Mouse (Mus musculus): Measurements from ENCODE around the gene Apip.

The Apip gene

DNA sequence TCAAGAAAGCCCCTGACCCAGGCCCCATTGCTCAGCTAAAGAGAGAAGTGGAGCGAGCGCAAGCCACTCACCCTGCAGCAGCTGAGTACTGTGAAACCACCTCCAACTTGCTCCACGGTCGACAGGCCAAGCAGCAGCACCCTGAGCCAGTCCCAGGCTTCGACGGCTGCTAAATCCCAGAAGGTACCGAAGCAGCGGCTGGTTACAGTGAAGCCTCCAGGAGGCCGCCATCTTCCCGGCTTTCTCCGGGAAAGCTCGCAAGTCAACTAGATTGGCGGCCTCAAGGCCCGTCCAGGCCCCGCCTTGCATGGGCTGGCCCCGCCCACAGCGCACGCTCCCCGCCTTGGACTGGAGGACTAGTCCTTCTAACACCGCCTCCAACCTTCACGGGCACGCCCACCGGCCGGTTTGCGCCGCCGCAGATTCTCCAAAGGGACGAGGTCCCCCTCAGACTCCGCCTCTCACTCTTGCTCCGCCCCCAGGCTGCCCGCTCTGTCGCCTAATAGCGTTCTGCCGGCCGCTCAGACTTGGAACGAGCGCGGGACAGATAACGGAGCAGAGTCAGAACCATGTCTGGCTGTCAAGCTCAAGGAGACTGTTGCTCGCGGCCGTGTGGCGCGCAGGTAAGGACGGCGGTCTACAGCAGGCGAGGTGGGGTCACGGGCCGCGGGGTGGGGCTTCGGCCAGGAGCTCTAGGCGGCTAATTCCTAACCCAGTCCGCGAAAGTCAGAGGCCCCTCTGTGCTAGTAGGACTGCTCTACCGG lies at the start of gene Apip, which contains the start of gene Pdhx:
Gene Apip (plus strand): TSS at position 457 of the 764 bp plus-strand sequence.
Gene Pdhx (minus strand): TSS at position 295 of the 764 bp plus-strand sequence.
- DNase-seq (ENCODE audit: low read depth in 1 of 2, low spot score in 2 of 2) = peak; percentile 100

DNA sequence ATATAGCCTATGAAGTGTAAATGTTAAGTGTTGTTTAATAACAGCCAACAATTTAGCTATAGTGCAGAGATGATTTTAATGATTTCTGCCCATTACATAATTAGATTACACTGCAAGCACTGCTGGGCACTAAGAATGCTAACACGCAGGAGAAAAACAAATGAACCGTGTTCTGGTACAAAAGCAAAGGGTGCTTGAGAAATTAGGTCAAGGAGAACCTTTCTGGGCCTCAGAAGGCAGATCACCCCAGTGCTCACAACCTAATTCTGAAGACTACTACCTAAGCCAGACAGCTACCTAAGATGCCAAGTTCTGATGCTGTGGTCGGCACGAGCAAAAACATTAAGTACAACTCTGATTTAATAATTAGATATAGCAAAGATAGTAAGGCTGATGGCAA lies 35.6 kb upstream of the Apip start:
- DNase-seq (ENCODE audit: low read depth in 1 of 2, low spot score in 2 of 2) = no peak

GRCm38 (mm10) chr2:103040896-103041295 lies 32.6 kb upstream of the Apip start:
- DNase-seq (ENCODE audit: low read depth in 1 of 2, low spot score in 2 of 2) = no peak

DNA sequence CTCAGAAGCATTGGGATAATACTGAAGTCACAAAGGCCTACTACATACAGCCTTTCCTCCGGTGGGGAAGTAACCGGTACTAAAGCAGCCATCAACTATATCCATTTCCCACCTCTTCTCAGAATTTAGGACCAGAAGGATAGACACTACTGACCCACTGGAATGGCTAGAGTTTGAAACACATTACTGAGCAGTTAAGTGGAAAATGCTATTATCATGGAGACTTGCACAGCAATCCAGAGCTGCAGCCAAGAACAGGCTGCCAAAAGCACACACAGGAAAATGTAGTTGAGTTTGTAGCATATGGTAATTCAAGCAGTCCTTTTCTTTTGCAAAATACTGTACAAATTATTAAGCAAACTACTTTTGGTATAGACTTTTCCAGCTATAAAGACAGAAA lies 28.2 kb upstream of the Apip start:
- no peak for DNase-seq (ENCODE audit: low read depth in 1 of 2, low spot score in 2 of 2)

GRCm38 (mm10) chr2:103051937-103052893 lies 21.3 kb upstream of the Apip start:
- DNase-seq (ENCODE audit: low read depth in 1 of 2, low spot score in 2 of 2) = no peak

DNA sequence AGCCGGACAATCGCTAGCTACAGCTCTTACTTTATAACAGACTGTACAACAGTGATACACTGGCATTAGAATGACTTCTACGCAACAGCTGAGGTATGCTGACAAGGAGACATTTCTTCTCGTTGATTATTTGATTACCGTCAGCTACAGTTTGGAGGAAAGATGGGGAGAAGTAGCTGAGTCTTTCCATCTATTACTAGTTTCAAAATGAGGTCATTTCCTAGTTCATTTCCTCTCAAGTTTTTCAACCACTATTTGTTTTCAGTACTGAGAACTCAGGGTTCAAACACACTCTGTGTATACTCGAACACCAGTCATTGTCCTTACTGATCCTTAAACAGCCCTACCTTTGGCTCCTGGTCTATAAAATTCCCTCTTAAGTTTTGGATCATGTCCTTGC lies 17.7 kb upstream of the Apip start:
- DNase-seq (ENCODE audit: low read depth in 1 of 2, low spot score in 2 of 2) = no peak

DNA sequence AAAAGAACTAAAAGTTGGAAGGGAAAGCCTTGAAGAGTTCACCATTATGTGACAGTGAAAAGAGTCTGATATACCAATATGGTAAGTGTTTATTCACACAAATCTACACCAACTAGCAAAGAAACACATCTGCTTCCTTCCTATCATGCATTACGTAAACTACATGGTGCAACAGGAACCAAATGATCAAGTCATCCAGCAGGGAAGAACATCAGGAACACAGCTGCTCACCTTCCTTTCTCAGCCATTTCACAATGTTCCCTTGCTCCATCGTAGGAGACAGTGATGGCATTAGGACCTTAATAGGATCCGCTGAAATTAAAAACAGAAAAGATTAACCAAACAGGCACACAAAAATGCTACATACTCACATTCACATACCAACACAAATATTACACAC lies 15.2 kb upstream of the Apip start:
- no peak for DNase-seq (ENCODE audit: low read depth in 1 of 2, low spot score in 2 of 2)

GRCm38 (mm10) chr2:103062865-103063264 lies 10.6 kb upstream of the Apip start:
- DNase-seq (ENCODE audit: low read depth in 1 of 2, low spot score in 2 of 2) = no peak

DNA sequence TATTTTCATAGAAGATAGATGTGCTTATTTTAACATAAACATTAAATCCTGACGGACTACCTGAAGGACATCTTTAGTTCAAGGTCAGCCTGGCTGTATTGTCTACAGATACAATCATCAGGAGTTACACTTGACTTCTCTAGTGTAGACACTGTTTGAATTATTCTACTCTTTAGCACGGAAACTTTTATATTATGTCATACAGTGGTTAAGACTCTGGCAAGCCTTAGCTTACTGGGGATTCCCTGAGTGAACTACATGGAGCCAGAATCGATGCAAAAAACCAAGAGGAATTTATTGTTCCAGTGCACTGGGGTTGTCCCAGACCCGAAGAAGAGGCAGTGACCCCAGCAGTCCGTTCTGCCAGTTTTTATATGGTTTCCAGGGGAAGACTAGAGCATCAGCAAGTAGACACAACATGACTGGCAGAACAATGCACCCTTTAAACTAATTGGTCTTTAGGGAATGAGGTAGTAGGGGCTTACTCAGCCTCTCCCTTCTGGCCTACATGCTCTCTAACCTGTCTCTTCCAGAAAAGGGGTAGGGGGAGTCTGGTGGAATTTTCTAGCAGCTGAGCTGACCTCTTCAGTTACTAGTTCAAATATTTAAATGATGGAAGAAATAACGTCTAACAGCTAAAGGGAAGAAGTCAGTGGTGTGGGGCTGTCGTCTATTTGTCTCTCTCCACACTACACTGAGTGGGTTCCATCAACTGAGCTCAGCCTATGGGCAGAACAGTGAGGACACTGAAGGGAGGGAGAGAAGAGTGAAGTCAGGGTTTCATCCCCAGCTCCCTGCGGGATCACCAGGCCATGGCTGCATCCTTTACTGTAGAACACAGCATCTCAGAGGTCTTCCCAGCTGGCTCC lies 6.6 kb upstream of the Apip start:
- DNase-seq (ENCODE audit: low read depth in 1 of 2, low spot score in 2 of 2) = no peak

- no peak for DNase-seq (ENCODE audit: low read depth in 1 of 2, low spot score in 2 of 2)
These were observed 5.8 kb upstream of the Apip start for GRCm38 (mm10) chr2:103067552-103068207.

- DNase-seq (ENCODE audit: low read depth in 1 of 2, low spot score in 2 of 2) = no peak
These were observed 4.9 kb upstream of the Apip start for GRCm38 (mm10) chr2:103068602-103069001.

DNA sequence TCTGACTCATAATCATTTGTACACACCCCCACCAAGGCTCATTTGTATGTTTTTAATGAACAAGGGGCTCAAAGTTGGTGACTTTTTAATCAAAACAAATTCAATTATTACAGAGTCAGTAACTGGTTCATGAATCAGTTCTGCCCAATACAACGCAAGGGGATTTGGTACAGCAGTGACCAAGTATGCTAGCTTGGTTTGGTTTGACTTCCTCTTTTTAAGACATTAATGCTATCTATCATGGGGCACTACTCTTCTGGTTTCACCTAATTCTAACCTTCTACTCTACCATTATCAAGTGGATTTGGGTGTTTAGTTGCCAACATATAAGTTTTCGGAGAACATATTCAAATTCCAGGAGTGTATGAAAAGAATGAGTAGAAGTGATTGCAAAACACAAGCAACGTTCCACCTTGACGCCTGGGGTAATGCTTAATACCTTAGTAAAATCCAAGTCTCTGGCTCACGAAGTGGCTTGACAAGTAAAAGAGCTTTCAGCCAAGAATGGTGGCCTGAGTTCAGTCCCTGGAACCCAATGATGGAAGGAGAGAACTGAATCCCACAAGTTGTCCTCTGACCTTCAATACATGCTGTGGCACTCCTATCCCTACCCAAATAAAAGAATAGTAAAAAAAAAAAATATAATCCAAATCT lies 3.6 kb upstream of the Apip start:
- DNase-seq (ENCODE audit: low read depth in 1 of 2, low spot score in 2 of 2) = no peak

DNA sequence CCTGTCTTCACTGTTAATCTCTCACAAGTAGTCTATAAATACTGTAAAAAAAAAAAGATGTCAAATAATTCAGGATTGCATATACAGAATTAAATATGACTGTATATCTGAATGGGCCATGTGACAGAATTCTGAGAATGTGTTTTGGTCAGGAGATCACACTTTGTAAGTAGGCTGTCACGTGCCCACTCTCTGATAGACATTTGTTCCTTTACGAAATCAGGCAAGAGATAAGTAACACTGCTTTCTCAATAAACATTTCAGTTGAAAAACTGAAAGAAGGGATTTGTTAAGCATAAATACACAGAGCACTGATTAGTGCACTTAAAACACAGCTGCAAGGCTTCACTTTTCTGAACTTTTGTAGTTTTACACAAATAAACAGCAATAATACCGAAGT lies 2.9 kb upstream of the Apip start:
- no peak for DNase-seq (ENCODE audit: low read depth in 1 of 2, low spot score in 2 of 2)

DNA sequence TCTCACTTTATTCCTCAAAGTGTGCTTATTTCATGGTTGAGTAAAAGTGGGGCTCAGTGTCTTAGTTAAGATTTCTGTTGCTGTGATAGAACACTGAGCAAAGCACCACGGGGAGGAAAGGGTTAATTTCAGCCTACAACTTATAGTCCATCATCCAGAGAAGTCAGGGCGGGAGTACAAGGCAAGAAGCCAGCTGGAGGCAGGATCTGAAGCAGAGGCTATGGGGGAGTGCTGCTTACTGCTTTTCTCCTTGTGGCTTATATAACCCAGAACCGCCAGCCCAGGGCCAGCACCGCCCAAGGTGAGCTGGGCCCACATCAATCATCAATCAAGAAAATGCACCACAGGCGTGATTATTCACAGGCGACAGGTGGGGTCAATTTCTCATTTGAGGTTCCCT lies 7.6 kb downstream of the Apip start:
- DNase-seq (ENCODE audit: low read depth in 1 of 2, low spot score in 2 of 2) = no peak

GRCm38 (mm10) chr2:103081706-103082105 lies 8.2 kb downstream of the Apip start:
- no peak for DNase-seq (ENCODE audit: low read depth in 1 of 2, low spot score in 2 of 2)

DNA sequence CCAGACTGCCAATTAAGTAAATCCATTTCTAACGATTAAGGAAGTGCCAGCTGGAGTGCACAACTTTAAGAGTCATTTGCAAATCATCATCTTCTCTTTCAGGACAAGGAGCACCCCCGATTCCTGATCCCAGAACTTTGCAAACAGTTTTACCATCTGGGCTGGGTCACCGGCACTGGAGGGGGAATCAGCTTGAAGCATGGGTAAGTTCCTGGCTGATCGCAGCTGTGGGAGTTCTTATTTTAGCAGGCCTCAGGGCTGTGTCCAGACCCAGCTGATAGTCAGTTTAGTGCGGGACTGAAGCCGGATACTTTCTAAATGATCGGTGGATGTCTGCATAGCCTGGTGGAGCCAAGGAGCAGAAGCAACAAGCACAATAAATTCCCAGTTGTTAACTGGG lies 9.4 kb downstream of the Apip start:
- DNase-seq (ENCODE audit: low read depth in 1 of 2, low spot score in 2 of 2) = no peak

DNA sequence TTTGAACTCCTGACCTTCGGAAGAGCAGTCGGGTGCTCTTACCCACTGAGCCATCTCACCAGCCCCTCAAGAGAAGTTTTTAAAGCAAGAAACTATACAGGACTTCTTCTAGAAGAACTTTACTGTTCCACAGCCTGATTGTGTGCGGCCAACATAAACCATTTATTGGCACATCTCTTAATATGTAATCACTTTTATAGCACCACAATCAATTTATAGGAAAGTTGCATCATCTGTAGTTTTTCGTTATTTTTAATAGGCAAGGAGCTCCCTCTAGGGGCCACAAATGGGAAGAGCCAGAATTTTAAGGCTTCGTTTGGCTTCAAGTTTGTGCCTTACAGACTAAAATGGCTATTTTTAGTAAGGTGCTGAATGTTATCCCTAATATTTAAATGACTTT lies 11.0 kb downstream of the Apip start:
- no peak for DNase-seq (ENCODE audit: low read depth in 1 of 2, low spot score in 2 of 2)

- DNase-seq (ENCODE audit: low read depth in 1 of 2, low spot score in 2 of 2) = no peak
These were observed 12.2 kb downstream of the Apip start for GRCm38 (mm10) chr2:103085633-103086032.

GRCm38 (mm10) chr2:103086432-103086831 lies 13.0 kb downstream of the Apip start:
- DNase-seq (ENCODE audit: low read depth in 1 of 2, low spot score in 2 of 2) = no peak

DNA sequence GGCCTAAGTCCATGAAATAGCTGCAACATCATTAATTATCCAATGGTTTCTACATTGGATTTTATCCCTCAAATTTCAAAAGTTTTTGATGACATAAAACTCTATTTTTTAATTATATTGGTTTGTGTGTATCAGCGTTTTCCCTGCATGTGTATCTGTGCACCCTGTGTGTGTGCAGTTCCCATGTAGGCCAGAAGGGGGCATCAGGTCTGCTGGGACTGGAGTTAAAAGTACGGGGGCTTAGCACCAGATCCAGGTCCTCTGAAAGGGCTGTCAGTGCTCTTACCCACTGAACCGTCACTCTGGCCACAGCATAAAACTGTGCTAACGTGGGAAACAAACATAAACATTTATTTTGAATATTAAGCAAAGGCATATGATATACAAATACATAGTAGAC lies 14.6 kb downstream of the Apip start:
- DNase-seq (ENCODE audit: low read depth in 1 of 2, low spot score in 2 of 2) = no peak
